Mouse (Mus musculus) mesoderm, embryonic 11.5 days (tissue): ENCODE results near the gene Lrrc63.

ENCODE experiments used
- DNase-seq: peaks from one replicate; pipeline ENCODE4 v3.0.0-alpha.2; 2012; ENCODE audit warnings: low read depth, low spot score

The Lrrc63 gene

DNA sequence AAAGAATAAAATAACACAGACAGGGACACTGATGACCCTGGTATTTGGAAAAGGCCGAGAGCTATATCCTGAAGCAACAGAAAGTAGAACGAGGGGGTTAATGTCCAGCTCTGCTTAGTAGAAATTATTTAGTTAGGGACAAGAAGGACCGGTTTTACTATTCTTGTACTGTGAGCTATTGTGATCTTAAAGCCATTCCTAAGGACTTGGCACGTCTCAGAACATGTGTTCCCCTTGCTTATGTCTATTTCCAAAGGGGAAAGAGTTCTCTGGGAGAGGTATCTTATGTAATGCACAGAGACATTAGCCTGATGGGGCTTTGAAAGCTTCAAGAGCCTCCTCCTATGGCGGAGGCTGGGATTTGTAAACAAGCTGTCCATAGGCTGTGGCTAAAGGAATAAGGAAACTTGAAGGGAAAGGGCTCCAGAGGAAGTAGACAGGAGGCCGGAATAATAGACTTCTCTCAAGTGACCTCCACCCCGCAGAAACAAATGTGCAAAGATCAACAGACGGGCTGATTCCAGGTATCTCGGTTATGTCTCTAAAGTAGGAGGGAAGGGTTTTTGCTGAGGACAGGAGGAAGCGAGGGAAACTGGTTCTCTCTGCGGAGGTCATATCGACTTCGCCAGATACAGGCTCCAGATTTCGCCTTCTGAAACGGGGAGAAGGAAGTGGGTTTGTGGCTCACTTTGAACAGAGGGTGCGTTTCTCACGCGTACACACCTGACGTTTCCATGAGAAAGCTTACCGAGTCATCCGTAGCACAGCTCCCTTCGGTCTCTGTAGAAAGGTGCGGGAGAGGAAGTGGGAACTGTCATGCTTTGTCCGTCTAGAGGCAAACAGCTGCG, 5.7 kb upstream of the Lrrc63 start:
- DNase-seq, result no peak

DNA sequence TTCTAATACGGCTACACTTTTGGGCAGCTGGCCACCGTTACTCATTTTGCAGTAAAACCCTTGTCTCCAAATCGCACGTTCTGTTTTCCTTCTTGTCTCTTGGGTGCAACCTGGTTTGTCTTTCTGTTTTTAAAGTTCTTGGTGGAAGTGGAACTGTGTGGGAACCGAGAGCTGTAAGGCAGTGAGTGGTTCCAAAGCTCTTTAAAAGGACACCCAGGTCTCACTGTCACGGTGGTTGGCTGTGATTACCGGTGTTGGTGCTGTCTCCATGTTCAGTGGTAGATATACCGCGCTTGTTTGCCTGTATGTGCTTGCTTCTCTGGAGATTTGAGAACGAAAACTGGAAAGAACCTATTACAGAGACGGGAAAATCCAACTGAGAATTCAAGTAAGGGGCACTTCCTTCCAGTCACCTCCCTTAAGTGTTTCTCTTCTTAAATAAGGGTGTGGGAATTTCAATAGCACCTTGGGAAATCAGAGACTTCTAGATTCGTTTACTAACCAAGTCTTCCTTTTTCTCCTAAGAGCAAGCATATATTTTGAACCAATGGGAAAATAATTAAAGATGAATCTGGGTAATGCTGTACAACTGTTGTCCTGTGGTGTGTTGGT, 749 bp upstream of the Lrrc63 start:
- no peak for DNase-seq

- DNase-seq, result no peak
Measured at GRCm38 (mm10) chr14:75121658-75122057, 9.0 kb downstream of the Lrrc63 start.

DNA sequence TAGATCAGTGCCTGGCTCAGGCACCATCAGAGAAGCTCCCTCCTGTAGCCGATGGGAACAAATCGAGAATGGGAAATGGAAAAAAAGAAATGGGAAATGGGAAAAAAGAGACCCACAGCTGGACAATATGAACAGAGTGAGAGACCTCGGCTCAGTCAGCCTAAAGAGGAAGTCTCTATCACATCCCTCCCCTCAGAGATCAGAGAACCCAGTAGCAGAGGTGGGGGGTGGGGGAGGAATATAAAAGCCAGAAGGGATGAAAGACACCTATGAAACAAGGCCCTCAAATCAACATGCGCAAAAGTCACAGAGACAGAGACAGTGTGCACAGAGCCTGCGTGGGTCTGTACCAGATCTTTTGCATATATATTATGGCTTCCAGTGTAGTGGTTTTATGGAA, 27.7 kb downstream of the Lrrc63 start:
- DNase-seq, result no peak

DNA sequence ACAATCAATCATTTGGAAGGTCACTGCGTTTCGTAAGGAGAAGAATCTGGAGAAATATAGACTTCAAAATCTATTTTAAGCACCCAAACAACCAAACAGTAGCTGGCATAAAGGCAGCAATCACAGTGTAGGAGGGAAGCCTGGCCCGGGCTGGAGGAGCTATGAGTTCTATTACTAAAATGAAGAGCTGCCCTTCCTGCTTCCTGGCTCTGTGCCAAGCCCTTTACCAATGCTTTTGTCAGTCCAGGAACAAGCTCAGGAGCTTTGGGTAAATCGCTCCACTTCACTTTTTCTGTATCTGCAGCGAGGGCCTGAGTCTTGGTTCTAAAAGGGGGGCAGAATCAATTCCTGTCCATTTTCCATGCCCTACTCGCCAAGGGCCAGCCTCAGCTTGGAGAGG, 52.7 kb downstream of the Lrrc63 start:
- DNase-seq, result no peak

GRCm38 (mm10) chr14:75075299-75076180, 55.1 kb downstream of the Lrrc63 start:
- DNase-seq, result no peak

- DNase-seq, result no peak
Measured at GRCm38 (mm10) chr14:75071091-75071490, 59.6 kb downstream of the Lrrc63 start.

GRCm38 (mm10) chr14:75069356-75069979, 61.2 kb downstream of the Lrrc63 start:
- no peak for DNase-seq

DNA sequence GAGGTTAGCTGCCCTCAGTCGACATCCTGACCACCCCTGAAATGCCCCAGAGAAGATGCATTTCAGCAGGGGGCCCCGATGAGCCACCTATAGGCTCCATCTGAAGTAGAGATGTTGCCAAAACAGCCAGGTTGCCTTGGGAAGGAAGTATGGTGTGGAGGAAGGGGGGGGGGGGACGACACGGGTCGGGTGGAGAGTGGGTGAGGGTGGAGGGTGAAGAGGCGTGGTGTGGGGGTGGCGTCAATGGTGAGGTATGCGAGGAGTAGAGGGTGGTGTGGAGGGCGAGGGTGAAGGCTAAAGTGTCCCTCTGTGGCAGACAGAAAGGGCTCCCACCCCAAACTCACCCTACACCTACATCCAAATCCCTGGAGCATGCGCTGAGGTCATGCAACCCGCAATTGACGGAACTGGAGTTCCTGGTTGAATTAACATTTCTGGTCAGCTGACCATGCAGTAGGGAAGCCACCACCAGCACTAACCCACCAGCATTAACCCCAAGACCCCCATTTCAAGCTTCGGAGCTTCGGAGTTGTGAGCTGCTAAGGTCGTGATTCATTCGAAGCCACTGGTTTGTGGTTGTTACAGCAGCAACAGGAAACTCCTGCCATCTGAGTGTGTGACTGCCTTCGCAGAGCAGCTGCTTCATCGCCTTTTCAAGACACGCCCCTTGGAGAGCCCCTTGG, 62.1 kb downstream of the Lrrc63 start:
- no peak for DNase-seq

GRCm38 (mm10) chr14:75065211-75065610, 65.5 kb downstream of the Lrrc63 start:
- DNase-seq, result no peak

DNA sequence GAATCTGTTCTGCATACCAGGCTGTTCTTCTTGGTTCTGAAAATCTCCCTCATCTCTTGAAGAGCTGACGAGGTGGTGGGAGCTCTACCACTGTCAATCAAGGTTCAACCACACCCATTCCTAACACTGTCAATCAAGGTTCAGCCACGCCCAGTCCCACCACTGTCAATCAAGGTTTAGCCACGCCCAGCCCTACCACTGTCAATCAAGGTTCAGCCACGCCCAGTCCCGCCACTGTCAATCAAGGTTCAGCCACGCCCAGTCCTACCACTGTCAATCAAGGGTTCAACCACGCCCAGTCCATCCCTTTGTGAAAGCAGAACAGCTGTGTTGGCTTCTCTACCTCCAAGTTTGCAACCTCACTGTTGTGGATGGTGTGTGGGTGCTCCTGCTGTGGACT, 66.2 kb downstream of the Lrrc63 start:
- no peak for DNase-seq

GRCm38 (mm10) chr14:75063936-75064335, 66.7 kb downstream of the Lrrc63 start:
- DNase-seq, result no peak

DNA sequence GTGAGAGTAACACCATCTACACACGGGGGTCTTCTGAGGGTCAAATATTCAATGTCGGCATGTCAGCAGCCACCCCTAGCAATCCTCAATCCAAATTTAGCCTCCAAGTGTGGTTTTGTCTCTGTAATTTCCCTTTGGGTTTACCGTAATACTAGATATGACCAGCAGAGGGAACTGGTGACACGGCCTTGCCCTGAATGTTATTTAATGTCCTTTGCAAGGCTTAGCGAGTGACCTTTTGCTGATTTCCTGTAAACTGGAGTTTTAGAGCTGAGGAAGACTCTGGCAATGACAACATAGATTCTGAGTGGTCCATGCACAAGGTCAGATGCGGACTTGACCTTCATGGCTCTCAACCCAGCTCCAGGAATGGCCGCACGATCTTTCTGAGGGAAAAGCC, 70.1 kb downstream of the Lrrc63 start:
- peak; percentile 67 for DNase-seq

- no peak for DNase-seq
Measured at GRCm38 (mm10) chr14:75056861-75057431, 73.7 kb downstream of the Lrrc63 start.

DNA sequence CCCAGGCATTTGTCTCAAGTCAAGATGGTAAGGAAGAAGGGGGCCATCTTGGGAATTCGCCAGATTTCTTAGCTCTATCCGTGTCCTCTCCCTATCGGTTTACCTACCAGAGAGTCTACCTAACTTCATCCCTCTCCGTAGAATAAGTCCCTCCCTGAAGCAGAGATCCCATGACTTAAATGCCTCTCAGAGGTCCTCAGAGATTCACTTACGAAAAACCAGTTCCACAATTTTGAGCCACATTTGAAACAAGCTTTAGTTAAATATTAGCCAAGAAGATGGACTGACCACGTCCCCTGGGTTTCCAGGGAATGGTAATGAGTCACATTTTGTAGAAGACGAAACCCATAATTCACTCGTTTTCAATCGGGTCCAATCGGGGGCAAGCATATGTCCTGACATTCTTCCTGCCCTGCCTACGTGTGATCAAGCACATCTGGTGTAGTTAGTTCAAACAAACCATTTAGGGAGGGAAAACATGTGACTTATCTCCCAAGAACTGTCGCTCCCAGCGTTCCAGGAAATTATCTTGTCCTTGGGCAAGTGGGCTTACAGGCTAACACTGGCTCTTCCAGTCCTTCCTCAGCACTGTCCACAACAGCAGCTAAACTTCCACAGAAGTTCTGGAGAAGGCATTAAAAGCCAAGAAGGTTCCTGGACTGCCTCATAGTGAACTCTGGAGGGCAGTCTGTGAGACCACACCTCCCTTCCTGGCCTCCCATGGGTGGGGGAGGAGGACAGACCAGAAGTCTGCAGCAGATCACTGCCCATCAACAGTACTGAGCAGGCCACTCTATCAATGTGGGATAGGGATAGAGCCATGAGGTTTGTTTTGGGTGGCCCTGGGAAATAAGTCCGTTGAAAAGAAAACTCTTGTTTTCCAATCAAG, 76.0 kb downstream of the Lrrc63 start:
- DNase-seq, result no peak

- no peak for DNase-seq
Measured at GRCm38 (mm10) chr14:75052451-75052850, 78.2 kb downstream of the Lrrc63 start.

- no peak for DNase-seq
Measured at GRCm38 (mm10) chr14:75045184-75045583, 85.5 kb downstream of the Lrrc63 start.

- peak; percentile 65 for DNase-seq
Measured at GRCm38 (mm10) chr14:75035431-75035830, 95.2 kb downstream of the Lrrc63 start.
